Mouse (Mus musculus): ENCODE results near the gene Fam178b. TPM values are rescaled to one million over a fixed set of nuclear protein-coding genes. Genes with fewer than 3 reads are reported as not detected.
A peak's percentile ranks its signal among the peaks of the same experiment; 100 is the strongest.

The Fam178b gene
- polyA plus RNA-seq, 1 experiment from 2014 or later, result 1.2 TPM

GRCm38 (mm10) chr1:36523332-36524013, 159.5 kb downstream of the Fam178b start:
- H3K4me3 ChIP-seq, result no peak overlapping the region
- H3K9me3 ChIP-seq, result no peaks in the 10 kb centered on the region
- peaks cover 68% of the 10 kb centered on the region for H3K36me3 ChIP-seq
- H3K4me2 ChIP-seq, result no peak overlapping the region
- 36% methylated on average over 9 of the region's 9 CpGs for WGBS
- H3K27me3 ChIP-seq, result no peaks in the 10 kb centered on the region
- H3K4me1 ChIP-seq, result peaks cover 26% of the 10 kb centered on the region
- peak overlapping the region; percentile 72 for H3K27ac ChIP-seq
- H3K9ac ChIP-seq, result no peak overlapping the region
- peak; percentile 64 for ATAC-seq (ENCODE audit: insufficient number of reproducible peaks, low FRiP score, low TSS enrichment, low read depth)

- no peaks in the 10 kb centered on the region for H3K27me3 ChIP-seq
- H3K4me1 ChIP-seq, result peaks cover 26% of the 10 kb centered on the region
- H3K4me3 ChIP-seq, result no peak overlapping the region
- no peak for ATAC-seq (ENCODE audit: insufficient number of reproducible peaks, low FRiP score, low TSS enrichment, low read depth)
- H3K36me3 ChIP-seq, result peaks cover 74% of the 10 kb centered on the region
- H3K9me3 ChIP-seq, result no peaks in the 10 kb centered on the region
- H3K4me2 ChIP-seq, result no peak overlapping the region
- no peak overlapping the region for H3K9ac ChIP-seq
- peak overlapping the region; percentile 27; the same call in 1 of the 2 replicates for H3K27ac ChIP-seq
- WGBS, result 86% methylated on average over 7 of the region's 7 CpGs
These were observed 160.8 kb downstream of the Fam178b start for GRCm38 (mm10) chr1:36522210-36522609.

GRCm38 (mm10) chr1:36519626-36520025, 163.4 kb downstream of the Fam178b start:
- Histone ChIP-seq H3K27ac (no peak overlapping the region), H3K36me3 (peaks cover 71% of the 10 kb centered on the region), H3K4me2 (no peak overlapping the region), H3K27me3 (no peaks in the 10 kb centered on the region), H3K4me3 (no peak overlapping the region), H3K9ac (no peak overlapping the region), H3K4me1 (peaks cover 35% of the 10 kb centered on the region), H3K9me3 (no peaks in the 10 kb centered on the region)
- ATAC-seq (ENCODE audit: insufficient number of reproducible peaks, low FRiP score, low TSS enrichment, low read depth), result no peak
- 83% methylated on average over 11 of the region's 11 CpGs for WGBS

GRCm38 (mm10) chr1:36518259-36518658, 164.7 kb downstream of the Fam178b start:
- peaks cover 38% of the 10 kb centered on the region for H3K4me1 ChIP-seq
- peaks cover 61% of the 10 kb centered on the region for H3K36me3 ChIP-seq
- H3K9ac ChIP-seq, result no peak overlapping the region
- H3K27me3 ChIP-seq, result no peaks in the 10 kb centered on the region
- H3K4me2 ChIP-seq, result no peak overlapping the region
- H3K27ac ChIP-seq, result no peak overlapping the region
- 83% methylated on average over 3 of the region's 3 CpGs for WGBS
- ATAC-seq (ENCODE audit: insufficient number of reproducible peaks, low FRiP score, low TSS enrichment, low read depth), result no peak
- no peaks in the 10 kb centered on the region for H3K9me3 ChIP-seq
- H3K4me3 ChIP-seq, result no peak overlapping the region

GRCm38 (mm10) chr1:36513718-36514117, 169.3 kb downstream of the Fam178b start:
- Histone ChIP-seq H3K36me3 (peaks cover 20% of the 10 kb centered on the region), H3K4me1 (peaks cover 28% of the 10 kb centered on the region), H3K27me3 (no peaks in the 10 kb centered on the region), H3K9ac (no peak overlapping the region), H3K4me3 (peak overlapping the region; percentile 97), H3K27ac (no peak overlapping the region), H3K4me2 (peak overlapping the region; percentile 83), H3K9me3 (no peaks in the 10 kb centered on the region)
- WGBS, result 56% methylated on average over 2 of the region's 2 CpGs
- no peak for ATAC-seq (ENCODE audit: insufficient number of reproducible peaks, low FRiP score, low TSS enrichment, low read depth)

GRCm38 (mm10) chr1:36513310-36513709, 169.7 kb downstream of the Fam178b start:
- no peak for ATAC-seq (ENCODE audit: insufficient number of reproducible peaks, low FRiP score, low TSS enrichment, low read depth)

GRCm38 (mm10) chr1:36512966-36513280, 170.1 kb downstream of the Fam178b start:
- H3K9me3 ChIP-seq, result no peaks in the 10 kb centered on the region
- peak overlapping the region; percentile 100 for H3K27ac ChIP-seq
- H3K4me3 ChIP-seq, result peak overlapping the region; percentile 97
- H3K36me3 ChIP-seq, result peaks cover 12% of the 10 kb centered on the region
- WGBS, result 1% methylated on average over 16 of the region's 16 CpGs
- peaks cover 28% of the 10 kb centered on the region for H3K4me1 ChIP-seq
- ATAC-seq (ENCODE audit: insufficient number of reproducible peaks, low FRiP score, low TSS enrichment, low read depth), result no peak
- H3K27me3 ChIP-seq, result no peaks in the 10 kb centered on the region
- H3K4me2 ChIP-seq, result peak overlapping the region; percentile 83
- H3K9ac ChIP-seq, result peak overlapping the region; percentile 76

More at GRCm38 (mm10) chr1:36513310-36513709, 169.7 kb downstream of the Fam178b start:
- H3K4me2 ChIP-seq, result peak overlapping the region; percentile 83
- peaks cover 28% of the 10 kb centered on the region for H3K4me1 ChIP-seq
- H3K4me3 ChIP-seq, result peak overlapping the region; percentile 97
- H3K36me3 ChIP-seq, result peaks cover 16% of the 10 kb centered on the region
- H3K27me3 ChIP-seq, result no peaks in the 10 kb centered on the region
- H3K9ac ChIP-seq, result peak overlapping the region; percentile 76; the same call in 1 of the 2 replicates
- 6% methylated on average over 1 of the region's 1 CpGs for WGBS
- no peaks in the 10 kb centered on the region for H3K9me3 ChIP-seq
- no peak overlapping the region for H3K27ac ChIP-seq

Small RNA genes within 50 kb of the gene (microRNA-seq; reads per million reads assigned to microRNA genes)
- gene Gm24133, result not detected

Other genes starting within 250 kb of the Fam178b start
- 45.3 and 46.4 TPM in 2 replicates for gene Lman2l, start 237.9 kb downstream of the Fam178b start, polyA plus RNA-seq (2015; fragmentation: Nextera tagmentation; extraction: Ambion mirVana)
- gene Cnnm4, start 211.6 kb downstream of the Fam178b start, polyA plus RNA-seq (2015; fragmentation: Nextera tagmentation; extraction: Ambion mirVana), result 14.9 and 15.3 TPM in 2 replicates
- gene Cnnm3, start 171.3 kb downstream of the Fam178b start, polyA plus RNA-seq (2015; fragmentation: Nextera tagmentation; extraction: Ambion mirVana), result 2.6 and 3.2 TPM in 2 replicates
- 19.5 and 20.6 TPM in 2 replicates for gene Ankrd23, start 146.3 kb downstream of the Fam178b start, polyA plus RNA-seq (2015; fragmentation: Nextera tagmentation; extraction: Ambion mirVana)
- gene Gm42417, start 143.8 kb downstream of the Fam178b start, polyA plus RNA-seq (2015; fragmentation: Nextera tagmentation; extraction: Ambion mirVana), result 0.31 and 0.38 TPM in 2 replicates
- gene Ankrd39, start 135.7 kb downstream of the Fam178b start, polyA plus RNA-seq (2015; fragmentation: Nextera tagmentation; extraction: Ambion mirVana), result 21.7 and 24.0 TPM in 2 replicates
- 15.4 and 18.1 TPM in 2 replicates for gene Sema4c, start 124.8 kb downstream of the Fam178b start, polyA plus RNA-seq (2015; fragmentation: Nextera tagmentation; extraction: Ambion mirVana)
- 500 and 517 TPM in 2 replicates for gene Cox5b, start 8.3 kb upstream of the Fam178b start, polyA plus RNA-seq (2015; fragmentation: Nextera tagmentation; extraction: Ambion mirVana)
- gene 4933424G06Rik, start 27.0 kb upstream of the Fam178b start, polyA plus RNA-seq (2015; fragmentation: Nextera tagmentation; extraction: Ambion mirVana), result 0.28 TPM in 1 of 2 replicates, not detected in the other
- gene Actr1b, start 31.2 kb upstream of the Fam178b start, polyA plus RNA-seq (2015; fragmentation: Nextera tagmentation; extraction: Ambion mirVana), result 102 and 107 TPM in 2 replicates
- 0.68 and 0.98 TPM in 2 replicates for gene Zap70, start 78.6 kb upstream of the Fam178b start, polyA plus RNA-seq (2015; fragmentation: Nextera tagmentation; extraction: Ambion mirVana)

Measured in limb, embryonic 15.5 days (tissue).